Mouse (Mus musculus) kidney, adult 2 months (tissue): Measurements from ENCODE around the gene Dnajb7.

Experiments used
- CTCF ChIP-seq: fragments of 200-500 bp; conservative IDR thresholded peaks from 2 replicates; pipeline ENCODE4 v1.5.1; 2011; ENCODE audit warnings: low read depth, mild to moderate bottlenecking, control low read depth, low read length, moderate library complexity, mixed read lengths; ENCODE audit not compliant: insufficient read depth, insufficient read length
- POLR2A ChIP-seq: fragments of 200-500 bp; IDR thresholded peaks from one replicate; pipeline ENCODE4 v1.6.1; 2011; ENCODE audit warnings: low read depth, low read length, control low read depth

GRCm38 (mm10) chr15:81378845-81379244, 29.3 kb downstream of the Dnajb7 start:
- TF ChIP-seq CTCF (no peak), POLR2A (no peak)
